Mouse (Mus musculus) heart, adult 2 months (tissue): ENCODE data around the gene Sall1.

ENCODE experiments used
- CTCF ChIP-seq: fragments of 200-600 bp; IDR thresholded peaks from 2 replicates; pipeline ENCODE4 v1.8.1; 2022; ENCODE audit warnings: antibody characterized with exemption, mild to moderate bottlenecking, moderate library complexity
- EP300 ChIP-seq: fragments of 200-500 bp; IDR thresholded peaks from 2 replicates; pipeline ENCODE4 v1.6.1; 2011; ENCODE audit warnings: low read depth, low read length, control low read depth; ENCODE audit not compliant: insufficient read depth
- POLR2A ChIP-seq: fragments of 200-500 bp; IDR thresholded peaks from 2 replicates; pipeline ENCODE4 v1.6.1; 2011; ENCODE audit warnings: mild to moderate bottlenecking, low read depth, low read length, control low read depth; ENCODE audit not compliant: insufficient read depth

DNA sequence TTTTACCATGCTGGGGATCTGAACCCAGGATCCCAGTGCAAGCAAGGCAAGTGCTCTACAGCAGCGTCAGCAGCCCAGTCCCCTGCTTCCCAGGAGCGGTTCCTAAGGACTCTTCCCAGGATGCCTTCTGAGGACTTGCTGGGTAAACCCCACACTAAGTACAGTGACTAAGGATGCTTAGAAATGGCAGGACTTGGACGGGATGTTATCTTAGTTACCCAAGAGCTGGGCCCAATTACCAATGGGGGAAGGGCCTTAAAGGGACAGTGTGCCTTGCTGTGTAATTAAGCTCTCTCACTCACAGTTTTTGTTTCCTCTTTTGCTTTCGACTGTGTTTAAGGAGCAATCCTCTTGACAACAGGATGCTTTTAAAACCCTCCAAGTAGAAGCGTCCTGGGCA, 22.8 kb downstream of the Sall1 start:
- TF ChIP-seq CTCF (no peak), POLR2A (no peak), EP300 (no peak)
